Mouse (Mus musculus): ENCODE measurements around the gene Snd1. TPM values are rescaled to one million over a fixed set of nuclear protein-coding genes. Genes with fewer than 3 reads are reported as not detected.

Snd1 gene
- polyA plus RNA-seq, 1 experiment from 2014 or later = 34.9 TPM

DNA sequence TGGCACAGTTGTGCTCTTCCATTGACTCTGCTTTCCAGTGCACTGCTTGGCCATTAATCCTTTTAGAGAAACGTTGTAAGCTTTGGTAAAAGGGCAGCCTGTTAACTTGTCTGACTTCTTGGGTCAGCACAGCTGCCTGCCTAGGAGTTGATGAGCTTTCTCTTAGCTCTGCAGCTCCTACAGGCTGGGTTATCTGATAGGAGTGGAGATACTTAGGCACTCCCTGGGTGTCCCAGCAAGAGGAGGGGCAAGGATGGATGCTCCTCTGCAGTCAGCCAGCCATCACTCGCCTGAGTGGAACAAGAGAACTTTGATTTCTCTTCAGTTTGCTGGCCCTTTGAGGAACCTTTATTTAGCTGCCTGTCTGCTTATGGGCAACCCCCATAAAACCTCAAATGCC, 235.1 kb downstream of the Snd1 start:
- TF ChIP-seq CTCF (IDR thresholded peaks at IDR 0.05; ENCODE audit: low read depth) (no peak), EP300 (IDR thresholded peaks at IDR 0.05; ENCODE audit: low read depth) (no peak)
- no peak overlapping the region for H3K9ac ChIP-seq (replicated peaks)
- H3K9me3 ChIP-seq (ENCODE audit: low read length) = no peaks in the 10 kb centered on the region
- H3K27ac ChIP-seq (ENCODE audit: low read depth) = no peak overlapping the region
- no peak overlapping the region for H3K4me2 ChIP-seq (ENCODE audit: low read depth, low read length)
- 48% methylated on average over 2 of the region's 2 CpGs for WGBS (ENCODE audit: insufficient replicate concordance)
- no peak overlapping the region for H3K4me3 ChIP-seq (ENCODE audit: low read depth, low read length)
- ATAC-seq = no peak; the same call in 1 of the 2 replicates
- H3K27me3 ChIP-seq (ENCODE audit: insufficient read depth, low read length) = no peaks in the 10 kb centered on the region
- no peak for DNase-seq
- H3K36me3 ChIP-seq (replicated peaks; ENCODE audit: insufficient read depth, low read length) = peaks cover 10% of the 10 kb centered on the region; the same call in 1 of the 2 replicates
- H3K4me1 ChIP-seq (ENCODE audit: insufficient read depth) = peaks cover 16% of the 10 kb centered on the region

DNA sequence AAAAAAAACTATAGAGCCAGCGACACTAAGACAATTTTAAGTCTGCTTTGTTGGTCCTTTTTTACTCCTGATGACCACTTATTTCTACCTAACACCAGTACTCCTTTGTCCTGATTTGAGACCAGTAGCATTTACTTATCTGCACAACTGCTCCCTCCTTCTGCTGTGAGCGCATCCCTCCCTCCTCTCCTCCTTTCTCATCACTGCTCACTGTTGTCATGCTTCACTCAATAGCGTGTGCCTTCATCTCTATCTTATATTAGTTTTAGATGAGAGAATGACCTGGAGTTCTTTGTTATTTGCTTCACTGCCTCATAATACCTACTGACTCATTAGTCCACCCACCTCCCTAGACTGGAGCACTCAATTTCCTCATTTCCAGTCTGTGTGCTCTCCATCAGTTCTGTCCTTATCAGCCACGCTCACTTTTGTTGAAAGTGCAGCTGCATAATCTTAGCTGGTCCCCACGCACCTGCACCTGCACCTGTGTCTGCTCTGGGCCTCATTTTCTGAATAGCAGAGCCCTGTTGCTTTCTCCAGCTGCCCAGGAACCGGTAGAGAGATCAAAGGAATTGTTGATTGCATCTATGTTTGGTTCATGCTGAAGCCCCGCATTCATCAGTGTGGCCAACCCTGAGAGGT, 242.4 kb downstream of the Snd1 start:
- Histone ChIP-seq H3K9ac (replicated peaks) (no peak overlapping the region), H3K4me3 (ENCODE audit: low read depth, low read length) (no peak overlapping the region), H3K27ac (ENCODE audit: low read depth) (no peak overlapping the region), H3K4me2 (ENCODE audit: low read depth, low read length) (no peak overlapping the region), H3K4me1 (ENCODE audit: insufficient read depth) (no peaks in the 10 kb centered on the region), H3K9me3 (ENCODE audit: low read length) (no peaks in the 10 kb centered on the region), H3K36me3 (replicated peaks; ENCODE audit: insufficient read depth, low read length) (no peaks in the 10 kb centered on the region), H3K27me3 (ENCODE audit: insufficient read depth, low read length) (no peaks in the 10 kb centered on the region)
- TF ChIP-seq EP300 (IDR thresholded peaks at IDR 0.05; ENCODE audit: low read depth) = no peak
- TF ChIP-seq CTCF (IDR thresholded peaks at IDR 0.05; ENCODE audit: low read depth) = no peak
- no peak for ATAC-seq
- WGBS (ENCODE audit: insufficient replicate concordance) = 70% methylated on average over 7 of the region's 7 CpGs
- no peak for DNase-seq

DNA sequence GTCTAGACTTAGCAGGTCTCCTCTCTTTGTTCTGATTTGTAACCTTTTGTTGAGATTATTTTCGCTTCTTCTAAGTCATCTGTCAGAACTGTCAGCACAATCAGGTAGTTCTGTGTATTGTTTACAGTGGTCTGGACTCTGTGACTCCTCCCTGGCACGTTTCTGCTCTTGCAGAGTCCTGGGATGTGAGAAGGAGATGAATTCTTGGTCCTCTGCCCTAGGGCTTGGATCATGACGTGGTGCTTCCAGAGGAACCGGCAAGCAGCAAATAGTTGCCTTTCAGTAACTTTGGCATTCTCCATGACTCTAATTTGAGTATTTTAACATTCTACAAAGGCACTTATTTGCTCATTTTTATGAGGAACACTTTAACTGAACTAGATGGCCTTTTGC, 242.9 kb downstream of the Snd1 start:
- TF ChIP-seq CTCF (IDR thresholded peaks at IDR 0.05; ENCODE audit: low read depth) (no peak), EP300 (IDR thresholded peaks at IDR 0.05; ENCODE audit: low read depth) (no peak)
- H3K27ac ChIP-seq (ENCODE audit: low read depth) = no peak overlapping the region
- H3K36me3 ChIP-seq (replicated peaks; ENCODE audit: insufficient read depth, low read length) = no peaks in the 10 kb centered on the region
- no peak overlapping the region for H3K9ac ChIP-seq (replicated peaks)
- no peak overlapping the region for H3K4me2 ChIP-seq (ENCODE audit: low read depth, low read length)
- H3K27me3 ChIP-seq (ENCODE audit: insufficient read depth, low read length) = no peaks in the 10 kb centered on the region
- H3K9me3 ChIP-seq (ENCODE audit: low read length) = no peaks in the 10 kb centered on the region
- DNase-seq (no peak), ATAC-seq (no peak)
- H3K4me3 ChIP-seq (ENCODE audit: low read depth, low read length) = no peak overlapping the region
- WGBS (ENCODE audit: insufficient replicate concordance) = 62% methylated on average over 4 of the region's 4 CpGs
- no peaks in the 10 kb centered on the region for H3K4me1 ChIP-seq (ENCODE audit: insufficient read depth)

DNA sequence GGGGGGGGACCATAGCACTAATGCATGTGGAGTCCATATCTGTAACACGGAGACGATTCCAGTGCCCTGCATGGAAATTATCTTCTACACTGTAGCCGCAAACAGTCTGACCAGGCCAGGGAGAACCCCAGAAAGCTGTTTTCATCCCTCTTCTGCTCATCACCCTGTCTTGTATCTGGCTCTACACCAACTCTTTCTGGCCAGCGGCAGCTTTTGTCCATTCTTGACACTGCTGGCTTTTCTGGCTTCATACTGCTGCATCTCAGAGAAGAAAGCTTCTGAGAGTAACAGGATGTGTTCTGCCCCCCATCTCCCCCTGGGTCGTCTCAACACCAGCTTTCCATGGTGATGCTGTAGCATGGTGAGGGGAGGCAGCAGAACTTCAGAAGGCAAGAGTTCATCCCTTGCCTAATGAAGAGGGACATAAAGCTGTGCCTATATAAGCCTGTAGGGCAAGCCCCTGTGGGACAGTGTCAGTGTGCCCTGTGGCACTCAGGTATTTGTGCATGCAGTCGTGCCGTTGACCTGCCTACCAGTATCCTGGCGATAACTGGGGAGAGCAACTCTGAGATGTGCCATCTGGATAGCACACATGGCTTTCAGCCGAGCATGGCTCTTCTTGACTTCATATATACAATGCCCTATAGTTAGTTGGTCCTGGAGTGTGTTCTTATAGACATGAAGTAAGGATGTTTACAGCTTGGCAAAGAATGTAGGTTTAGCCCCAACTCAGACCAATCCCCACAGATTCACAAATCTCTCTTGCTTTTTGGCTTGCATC, 245.6 kb downstream of the Snd1 start:
- Histone ChIP-seq H3K4me1 (ENCODE audit: insufficient read depth) (no peaks in the 10 kb centered on the region), H3K27me3 (ENCODE audit: insufficient read depth, low read length) (no peaks in the 10 kb centered on the region), H3K9ac (replicated peaks) (no peak overlapping the region), H3K4me3 (ENCODE audit: low read depth, low read length) (no peak overlapping the region), H3K4me2 (ENCODE audit: low read depth, low read length) (no peak overlapping the region), H3K36me3 (replicated peaks; ENCODE audit: insufficient read depth, low read length) (0 out of 2 replicates have a peak, but pooled peaks cover 3% of the 10 kb centered on the region), H3K9me3 (ENCODE audit: low read length) (no peaks in the 10 kb centered on the region), H3K27ac (ENCODE audit: low read depth) (no peak overlapping the region)
- 85% methylated on average over 9 of the region's 9 CpGs for WGBS (ENCODE audit: insufficient replicate concordance)
- TF ChIP-seq EP300 (IDR thresholded peaks at IDR 0.05; ENCODE audit: low read depth) (no peak), CTCF (IDR thresholded peaks at IDR 0.05; ENCODE audit: low read depth) (no peak)
- DNase-seq (no peak), ATAC-seq (no peak)

DNA sequence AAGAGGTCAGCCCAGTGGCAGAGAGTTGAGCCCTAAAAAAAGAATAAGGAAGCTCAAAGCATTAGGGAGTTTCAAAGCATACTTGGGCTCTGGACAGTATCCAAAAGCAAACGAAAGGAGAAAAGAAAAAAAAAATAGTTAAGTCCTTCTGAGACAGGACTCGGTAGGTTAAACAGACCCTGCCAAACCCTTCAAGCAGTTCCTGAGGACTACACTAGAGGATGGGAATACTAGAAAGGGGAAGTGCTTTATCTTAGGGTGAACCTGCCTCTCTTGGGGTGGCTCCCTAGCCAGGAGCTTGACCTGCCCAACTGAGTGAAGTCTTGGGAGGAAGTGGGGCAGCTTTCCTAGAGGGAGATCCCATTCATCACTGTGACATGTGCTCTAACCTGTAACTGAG, 248.1 kb downstream of the Snd1 start:
- 32% methylated on average over 2 of the region's 2 CpGs for WGBS (ENCODE audit: insufficient replicate concordance)
- no peak for DNase-seq
- no peak overlapping the region for H3K4me2 ChIP-seq (ENCODE audit: low read depth, low read length)

DNA sequence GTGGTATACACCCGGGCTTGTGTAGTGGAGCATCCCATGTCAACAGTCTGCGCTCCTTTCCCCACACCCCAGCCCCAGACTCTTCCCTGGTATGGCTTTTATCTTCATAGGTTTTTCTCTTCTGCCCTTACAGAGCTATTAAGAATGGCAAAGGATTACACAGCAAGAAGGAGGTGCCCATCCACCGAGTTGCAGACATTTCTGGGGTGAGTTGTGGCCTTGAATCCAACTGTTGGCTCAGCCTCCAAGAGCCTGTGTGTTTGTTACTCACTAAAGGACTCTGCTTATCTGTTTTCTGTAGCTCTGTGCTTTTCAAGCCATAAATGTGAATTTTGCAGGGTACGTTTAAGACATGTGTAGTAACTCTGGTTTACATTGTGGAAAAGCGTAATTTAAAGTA, 249.8 kb downstream of the Snd1 start:
- Histone ChIP-seq H3K27me3 (ENCODE audit: insufficient read depth, low read length) (no peaks in the 10 kb centered on the region), H3K9ac (replicated peaks) (no peak overlapping the region), H3K9me3 (ENCODE audit: low read length) (no peaks in the 10 kb centered on the region), H3K27ac (ENCODE audit: low read depth) (no peak overlapping the region), H3K36me3 (replicated peaks; ENCODE audit: insufficient read depth, low read length) (0 out of 2 replicates have a peak, but pooled peaks cover 3% of the 10 kb centered on the region), H3K4me1 (ENCODE audit: insufficient read depth) (0 out of 2 replicates have a peak, but pooled peaks cover 2% of the 10 kb centered on the region), H3K4me3 (ENCODE audit: low read depth, low read length) (no peak overlapping the region), H3K4me2 (ENCODE audit: low read depth, low read length) (no peak overlapping the region)
- DNase-seq (no peak), ATAC-seq (no peak)
- 78% methylated on average over 5 of the region's 5 CpGs for WGBS (ENCODE audit: insufficient replicate concordance)
- TF ChIP-seq CTCF (IDR thresholded peaks at IDR 0.05; ENCODE audit: low read depth) (no peak), EP300 (IDR thresholded peaks at IDR 0.05; ENCODE audit: low read depth) (no peak)

More for the DNA sequence above, 248.1 kb downstream of the Snd1 start:
- Histone ChIP-seq H3K9me3 (ENCODE audit: low read length) (no peaks in the 10 kb centered on the region), H3K4me3 (ENCODE audit: low read depth, low read length) (no peak overlapping the region), H3K36me3 (replicated peaks; ENCODE audit: insufficient read depth, low read length) (0 out of 2 replicates have a peak, but pooled peaks cover 3% of the 10 kb centered on the region), H3K27ac (ENCODE audit: low read depth) (no peak overlapping the region), H3K9ac (replicated peaks) (no peak overlapping the region), H3K4me1 (ENCODE audit: insufficient read depth) (no peaks in the 10 kb centered on the region), H3K27me3 (ENCODE audit: insufficient read depth, low read length) (no peaks in the 10 kb centered on the region)
- TF ChIP-seq EP300 (IDR thresholded peaks at IDR 0.05; ENCODE audit: low read depth) (no peak), CTCF (IDR thresholded peaks at IDR 0.05; ENCODE audit: low read depth) (no peak)
- no peak for ATAC-seq

Measured in liver, postnatal 0 days (tissue).